Mouse (Mus musculus): ENCODE measurements around the gene Dock1. TPM values are rescaled to one million over a fixed set of nuclear protein-coding genes. Genes with fewer than 3 reads are reported as not detected.

Dock1 gene
- polyA plus RNA-seq, 1 experiment from 2014 or later = 7.9 TPM

GRCm38 (mm10) chr7:134702481-134702880 is 32.0 kb downstream of the Dock1 start:
- Histone ChIP-seq H3K4me1 (ENCODE audit: control insufficient read depth, insufficient read depth, low read length) (no peaks in the 10 kb centered on the region), H3K27me3 (replicated peaks; ENCODE audit: control insufficient read depth, insufficient read depth, low read length) (no peaks in the 10 kb centered on the region), H3K4me2 (ENCODE audit: low read length) (no peak overlapping the region), H3K9me3 (replicated peaks; ENCODE audit: control insufficient read depth, low read length) (no peaks in the 10 kb centered on the region), H3K27ac (ENCODE audit: low read depth, low read length) (no peak overlapping the region), H3K4me3 (ENCODE audit: low read depth, low read length) (no peak overlapping the region), H3K36me3 (ENCODE audit: control insufficient read depth, insufficient read depth, low read length) (no peaks in the 10 kb centered on the region), H3K9ac (ENCODE audit: low read length) (no peak overlapping the region)
- ATAC-seq = no peak
- DNase-seq (ENCODE audit: low spot score) = no peak
- WGBS = 86% methylated on average over 5 of the region's 5 CpGs

GRCm38 (mm10) chr7:134703704-134704103 is 33.2 kb downstream of the Dock1 start:
- no peak overlapping the region for H3K27ac ChIP-seq (ENCODE audit: low read depth, low read length)
- no peaks in the 10 kb centered on the region for H3K36me3 ChIP-seq (ENCODE audit: control insufficient read depth, insufficient read depth, low read length)
- H3K4me1 ChIP-seq (ENCODE audit: control insufficient read depth, insufficient read depth, low read length) = 0 out of 2 replicates have a peak, but pooled peaks cover 1% of the 10 kb centered on the region
- WGBS = 81% methylated on average over 2 of the region's 2 CpGs
- H3K4me3 ChIP-seq (ENCODE audit: low read depth, low read length) = no peak overlapping the region
- no peak overlapping the region for H3K4me2 ChIP-seq (ENCODE audit: low read length)
- DNase-seq (ENCODE audit: low spot score) (no peak), ATAC-seq (no peak)
- no peaks in the 10 kb centered on the region for H3K27me3 ChIP-seq (replicated peaks; ENCODE audit: control insufficient read depth, insufficient read depth, low read length)
- no peak overlapping the region for H3K9ac ChIP-seq (ENCODE audit: low read length)
- H3K9me3 ChIP-seq (replicated peaks; ENCODE audit: control insufficient read depth, low read length) = no peaks in the 10 kb centered on the region

- no peaks in the 10 kb centered on the region for H3K36me3 ChIP-seq (ENCODE audit: control insufficient read depth, insufficient read depth, low read length)
- peaks cover 10% of the 10 kb centered on the region; the same call in 1 of the 2 replicates for H3K4me1 ChIP-seq (ENCODE audit: control insufficient read depth, insufficient read depth, low read length)
- no peaks in the 10 kb centered on the region for H3K27me3 ChIP-seq (replicated peaks; ENCODE audit: control insufficient read depth, insufficient read depth, low read length)
- no peak overlapping the region for H3K4me2 ChIP-seq (ENCODE audit: low read length)
- H3K27ac ChIP-seq (ENCODE audit: low read depth, low read length) = no peak overlapping the region
- 22% methylated on average over 5 of the region's 5 CpGs for WGBS
- ATAC-seq (peak; percentile 94), DNase-seq (ENCODE audit: low spot score) (peak; percentile 75)
- no peak overlapping the region for H3K9ac ChIP-seq (ENCODE audit: low read length)
- H3K4me3 ChIP-seq (ENCODE audit: low read depth, low read length) = no peak overlapping the region
- H3K9me3 ChIP-seq (replicated peaks; ENCODE audit: control insufficient read depth, low read length) = no peaks in the 10 kb centered on the region
Measured at GRCm38 (mm10) chr7:134709226-134709853, 38.9 kb downstream of the Dock1 start.

GRCm38 (mm10) chr7:134711576-134711975 is 41.1 kb downstream of the Dock1 start:
- ATAC-seq (no peak), DNase-seq (ENCODE audit: low spot score) (no peak)
- Histone ChIP-seq H3K27ac (ENCODE audit: low read depth, low read length) (no peak overlapping the region), H3K9me3 (replicated peaks; ENCODE audit: control insufficient read depth, low read length) (no peaks in the 10 kb centered on the region), H3K4me1 (ENCODE audit: control insufficient read depth, insufficient read depth, low read length) (peaks cover 10% of the 10 kb centered on the region; the same call in 1 of the 2 replicates), H3K27me3 (replicated peaks; ENCODE audit: control insufficient read depth, insufficient read depth, low read length) (no peaks in the 10 kb centered on the region), H3K4me3 (ENCODE audit: low read depth, low read length) (no peak overlapping the region), H3K9ac (ENCODE audit: low read length) (no peak overlapping the region), H3K36me3 (ENCODE audit: control insufficient read depth, insufficient read depth, low read length) (no peaks in the 10 kb centered on the region), H3K4me2 (ENCODE audit: low read length) (no peak overlapping the region)
- WGBS = 90% methylated on average over 1 of the region's 1 CpGs

GRCm38 (mm10) chr7:134719406-134719805 is 49.0 kb downstream of the Dock1 start:
- H3K4me2 ChIP-seq (ENCODE audit: low read length) = no peak overlapping the region
- no peaks in the 10 kb centered on the region for H3K9me3 ChIP-seq (replicated peaks; ENCODE audit: control insufficient read depth, low read length)
- H3K27ac ChIP-seq (ENCODE audit: low read depth, low read length) = no peak overlapping the region
- no peak overlapping the region for H3K9ac ChIP-seq (ENCODE audit: low read length)
- H3K27me3 ChIP-seq (replicated peaks; ENCODE audit: control insufficient read depth, insufficient read depth, low read length) = no peaks in the 10 kb centered on the region
- no peaks in the 10 kb centered on the region for H3K36me3 ChIP-seq (ENCODE audit: control insufficient read depth, insufficient read depth, low read length)
- H3K4me1 ChIP-seq (ENCODE audit: control insufficient read depth, insufficient read depth, low read length) = peaks cover 3% of the 10 kb centered on the region; the same call in 1 of the 2 replicates
- no peak overlapping the region for H3K4me3 ChIP-seq (ENCODE audit: low read depth, low read length)
- ATAC-seq = no peak
- DNase-seq (ENCODE audit: low spot score) = no peak
- WGBS = 86% methylated on average over 3 of the region's 3 CpGs

- Histone ChIP-seq H3K27me3 (replicated peaks; ENCODE audit: control insufficient read depth, insufficient read depth, low read length) (no peaks in the 10 kb centered on the region), H3K4me1 (ENCODE audit: control insufficient read depth, insufficient read depth, low read length) (peaks cover 15% of the 10 kb centered on the region), H3K4me3 (ENCODE audit: low read depth, low read length) (no peak overlapping the region), H3K4me2 (ENCODE audit: low read length) (no peak overlapping the region), H3K9ac (ENCODE audit: low read length) (no peak overlapping the region), H3K9me3 (replicated peaks; ENCODE audit: control insufficient read depth, low read length) (no peaks in the 10 kb centered on the region), H3K36me3 (ENCODE audit: control insufficient read depth, insufficient read depth, low read length) (no peaks in the 10 kb centered on the region), H3K27ac (ENCODE audit: low read depth, low read length) (no peak overlapping the region)
- WGBS = 97% methylated on average over 7 of the region's 7 CpGs
- no peak for ATAC-seq
- no peak for DNase-seq (ENCODE audit: low spot score)
Measured at GRCm38 (mm10) chr7:134722361-134722760, 51.9 kb downstream of the Dock1 start.

GRCm38 (mm10) chr7:134722955-134723354 is 52.5 kb downstream of the Dock1 start:
- peaks cover 15% of the 10 kb centered on the region for H3K4me1 ChIP-seq (ENCODE audit: control insufficient read depth, insufficient read depth, low read length)
- no peak overlapping the region for H3K4me3 ChIP-seq (ENCODE audit: low read depth, low read length)
- H3K9me3 ChIP-seq (replicated peaks; ENCODE audit: control insufficient read depth, low read length) = no peaks in the 10 kb centered on the region
- no peak overlapping the region for H3K9ac ChIP-seq (ENCODE audit: low read length)
- ATAC-seq (no peak), DNase-seq (ENCODE audit: low spot score) (no peak)
- no peaks in the 10 kb centered on the region for H3K36me3 ChIP-seq (ENCODE audit: control insufficient read depth, insufficient read depth, low read length)
- H3K4me2 ChIP-seq (ENCODE audit: low read length) = no peak overlapping the region
- H3K27me3 ChIP-seq (replicated peaks; ENCODE audit: control insufficient read depth, insufficient read depth, low read length) = no peaks in the 10 kb centered on the region
- no peak overlapping the region for H3K27ac ChIP-seq (ENCODE audit: low read depth, low read length)
- WGBS = 87% methylated on average over 9 of the region's 9 CpGs

- no peak overlapping the region for H3K27ac ChIP-seq (ENCODE audit: low read depth, low read length)
- no peak overlapping the region for H3K4me3 ChIP-seq (ENCODE audit: low read depth, low read length)
- no peak overlapping the region for H3K9ac ChIP-seq (ENCODE audit: low read length)
- H3K27me3 ChIP-seq (replicated peaks; ENCODE audit: control insufficient read depth, insufficient read depth, low read length) = no peaks in the 10 kb centered on the region
- ATAC-seq (no peak), DNase-seq (ENCODE audit: low spot score) (no peak)
- 90% methylated on average over 5 of the region's 5 CpGs for WGBS
- H3K4me2 ChIP-seq (ENCODE audit: low read length) = no peak overlapping the region
- H3K36me3 ChIP-seq (ENCODE audit: control insufficient read depth, insufficient read depth, low read length) = no peaks in the 10 kb centered on the region
- H3K4me1 ChIP-seq (ENCODE audit: control insufficient read depth, insufficient read depth, low read length) = peaks cover 15% of the 10 kb centered on the region
- H3K9me3 ChIP-seq (replicated peaks; ENCODE audit: control insufficient read depth, low read length) = no peaks in the 10 kb centered on the region
Measured at GRCm38 (mm10) chr7:134723509-134723908, 53.1 kb downstream of the Dock1 start.

- Histone ChIP-seq H3K9ac (ENCODE audit: low read length) (no peak overlapping the region), H3K4me1 (ENCODE audit: control insufficient read depth, insufficient read depth, low read length) (peaks cover 15% of the 10 kb centered on the region), H3K36me3 (ENCODE audit: control insufficient read depth, insufficient read depth, low read length) (no peaks in the 10 kb centered on the region), H3K27ac (ENCODE audit: low read depth, low read length) (peak overlapping the region; percentile 68; the same call in 1 of the 2 replicates), H3K9me3 (replicated peaks; ENCODE audit: control insufficient read depth, low read length) (no peaks in the 10 kb centered on the region), H3K4me2 (ENCODE audit: low read length) (peak overlapping the region; percentile 14; the same call in 1 of the 2 replicates), H3K27me3 (replicated peaks; ENCODE audit: control insufficient read depth, insufficient read depth, low read length) (no peaks in the 10 kb centered on the region), H3K4me3 (ENCODE audit: low read depth, low read length) (no peak overlapping the region)
- 35% methylated on average over 7 of the region's 7 CpGs for WGBS
- no peak for DNase-seq (ENCODE audit: low spot score)
- ATAC-seq = 0 out of 2 replicates have a peak, but pooled peaks have one; percentile 10
Measured at GRCm38 (mm10) chr7:134724841-134725240, 54.4 kb downstream of the Dock1 start.

Measured in forebrain, embryonic 14.5 days (tissue).